Mouse (Mus musculus): ENCODE results near the gene 1700028K03Rik. TPM values are rescaled to one million over a fixed set of nuclear protein-coding genes. Genes with fewer than 3 reads are reported as not detected.

Gene 1700028K03Rik
- total and polyA plus RNA-seq, 3 experiments = 0.16 TPM; not detected in 2

DNA sequence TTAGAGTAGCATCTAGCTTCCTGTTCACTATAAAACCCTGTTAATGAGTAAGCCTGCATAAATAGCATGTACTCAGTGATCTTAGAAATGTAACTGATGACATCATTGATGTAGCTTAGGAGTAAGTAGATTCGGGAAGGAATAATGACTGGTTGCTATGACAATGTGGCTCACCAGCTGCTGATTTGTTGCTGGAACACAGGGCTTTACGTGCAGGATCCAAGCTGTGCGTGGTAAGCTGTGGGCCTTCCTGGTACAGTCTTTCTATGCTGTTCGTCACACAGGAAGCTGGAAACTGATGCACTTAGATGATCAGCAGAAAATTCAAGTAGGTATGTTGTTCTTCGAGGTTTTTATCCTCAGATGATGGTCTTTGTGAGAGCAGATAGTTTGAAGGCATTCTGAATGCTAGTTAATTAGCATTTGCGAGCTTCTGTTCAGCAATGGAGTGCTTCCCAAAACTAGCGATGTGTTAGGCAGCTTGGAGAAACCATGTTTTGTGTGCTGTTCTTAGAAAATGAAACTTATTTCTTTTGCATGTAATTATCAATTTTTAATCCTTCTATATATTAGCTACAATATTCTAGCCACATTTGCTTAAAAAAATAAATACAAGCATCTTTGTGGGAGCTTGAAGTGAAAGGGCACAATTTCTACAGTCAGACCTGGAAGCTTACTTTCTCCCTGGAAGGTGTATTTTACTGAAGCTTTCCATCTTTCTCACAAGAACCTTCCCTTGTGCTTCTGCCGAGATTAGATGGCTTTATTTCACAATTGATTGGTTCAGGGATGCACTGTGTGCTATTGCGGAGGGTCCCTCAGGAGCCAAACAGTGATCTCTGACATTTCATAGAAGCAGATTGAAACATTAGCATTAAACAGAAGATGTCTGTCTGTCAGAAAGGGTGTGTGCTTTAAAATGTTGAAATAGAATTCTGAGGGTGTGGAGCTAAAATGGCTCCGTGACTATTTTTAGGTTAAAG, 36.7 kb upstream of the 1700028K03Rik start:
- H3K4me1 ChIP-seq (ENCODE audit: insufficient read depth, low read depth, low read length) = peaks cover 3% of the 10 kb centered on the region; the same call in 1 of the 2 replicates
- no peaks in the 10 kb centered on the region for H3K27me3 ChIP-seq (ENCODE audit: insufficient read depth, low read length)
- no peak overlapping the region for H3K4me3 ChIP-seq (ENCODE audit: low read depth, low read length)
- H3K36me3 ChIP-seq (replicated peaks) = peaks cover 10% of the 10 kb centered on the region
- TF ChIP-seq GATA1 (IDR thresholded peaks at IDR 0.05; ENCODE audit: borderline replicate concordance, low read length) = no peak
- TF ChIP-seq POLR2AphosphoS5 (IDR thresholded peaks at IDR 0.05; ENCODE audit: insufficient replicate concordance, low read depth, low read length) = no peak
- no peak for TF ChIP-seq TAL1 (conservative IDR thresholded peaks at IDR 0.05; ENCODE audit: low read depth, low read length)
- no peak for TF ChIP-seq CTCF (IDR thresholded peaks at IDR 0.05; ENCODE audit: low read depth, low read length)
- no peak for TF ChIP-seq GATA2 (IDR thresholded peaks at IDR 0.05; ENCODE audit: borderline replicate concordance, low read depth, low read length)
- ATAC-seq (ENCODE audit: extremely low read depth, insufficient number of reproducible peaks, low FRiP score, poor library complexity, severe bottlenecking) = no peak
- no peak for DNase-seq (ENCODE audit: low spot score)
- peaks cover 2% of the 10 kb centered on the region; the same call in 1 of the 2 replicates for H3K9me3 ChIP-seq (replicated peaks)

DNA sequence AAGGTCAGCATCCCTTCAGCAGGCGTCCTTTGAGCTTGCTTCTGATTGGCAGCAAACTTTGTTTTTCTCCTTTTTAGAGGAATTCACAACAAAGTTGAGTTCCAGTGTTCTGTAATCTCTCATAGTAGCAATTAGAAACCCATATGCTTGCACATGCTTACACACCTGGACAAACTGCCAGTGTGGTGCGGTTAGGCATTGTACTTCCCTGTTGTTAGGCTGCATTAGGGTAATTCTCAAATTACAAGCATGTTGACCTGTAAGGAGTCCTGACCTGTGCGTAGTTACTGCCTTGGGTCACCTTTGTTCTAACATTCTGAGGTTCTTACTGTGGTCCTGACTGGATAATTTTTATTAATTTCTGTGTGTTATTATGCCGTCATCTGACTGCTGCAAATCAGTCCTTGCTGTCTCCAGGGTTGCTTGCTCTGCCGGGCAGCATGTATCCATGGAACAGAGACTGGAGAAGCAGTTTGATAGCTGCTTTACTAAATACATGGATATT, 35.7 kb upstream of the 1700028K03Rik start:
- Histone ChIP-seq H3K27me3 (ENCODE audit: insufficient read depth, low read length) (no peaks in the 10 kb centered on the region), H3K9me3 (replicated peaks) (peaks cover 2% of the 10 kb centered on the region; the same call in 1 of the 2 replicates), H3K4me1 (ENCODE audit: insufficient read depth, low read depth, low read length) (no peaks in the 10 kb centered on the region), H3K4me3 (ENCODE audit: low read depth, low read length) (no peak overlapping the region), H3K36me3 (replicated peaks) (peaks cover 12% of the 10 kb centered on the region)
- TF ChIP-seq TAL1 (conservative IDR thresholded peaks at IDR 0.05; ENCODE audit: low read depth, low read length) (no peak), CTCF (IDR thresholded peaks at IDR 0.05; ENCODE audit: low read depth, low read length) (no peak), GATA2 (IDR thresholded peaks at IDR 0.05; ENCODE audit: borderline replicate concordance, low read depth, low read length) (no peak), POLR2AphosphoS5 (IDR thresholded peaks at IDR 0.05; ENCODE audit: insufficient replicate concordance, low read depth, low read length) (no peak), GATA1 (IDR thresholded peaks at IDR 0.05; ENCODE audit: borderline replicate concordance, low read length) (no peak)
- no peak for DNase-seq (ENCODE audit: low spot score)
- no peak for ATAC-seq (ENCODE audit: extremely low read depth, insufficient number of reproducible peaks, low FRiP score, poor library complexity, severe bottlenecking)

DNA sequence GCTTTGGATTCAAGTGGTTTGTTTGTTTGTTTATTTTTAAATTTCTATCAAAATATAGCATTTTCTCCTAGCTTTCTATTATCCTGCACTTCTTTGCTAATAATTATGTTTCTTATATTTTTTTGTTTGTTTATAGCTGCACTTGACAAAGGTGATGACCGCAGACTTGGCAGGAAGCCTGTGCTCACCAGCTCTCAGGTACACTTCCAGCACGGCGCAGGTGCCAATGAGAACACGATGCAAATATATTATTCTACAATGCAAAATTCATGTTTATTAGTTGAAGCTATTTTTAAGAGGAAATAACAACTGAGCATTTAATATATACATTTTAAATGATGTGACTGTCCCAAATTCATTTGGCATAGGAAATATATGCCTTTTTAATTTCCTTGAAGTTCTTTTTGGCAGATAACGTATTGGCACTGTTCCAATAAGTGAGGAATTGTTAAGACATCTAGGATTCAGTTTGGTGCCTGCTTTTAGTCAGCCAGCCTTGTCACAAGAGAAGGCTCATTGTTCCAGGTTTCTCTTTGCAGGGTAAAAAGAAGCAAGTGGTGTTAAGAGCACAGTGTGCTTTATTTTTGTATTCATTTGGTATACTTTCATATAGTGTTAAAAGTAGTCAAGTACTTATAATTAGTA, 34.5 kb upstream of the 1700028K03Rik start:
- ATAC-seq (ENCODE audit: extremely low read depth, insufficient number of reproducible peaks, low FRiP score, poor library complexity, severe bottlenecking) = no peak
- Histone ChIP-seq H3K4me1 (ENCODE audit: insufficient read depth, low read depth, low read length) (no peaks in the 10 kb centered on the region), H3K9me3 (replicated peaks) (no peaks in the 10 kb centered on the region), H3K27me3 (ENCODE audit: insufficient read depth, low read length) (no peaks in the 10 kb centered on the region), H3K4me3 (ENCODE audit: low read depth, low read length) (no peak overlapping the region), H3K36me3 (replicated peaks) (peaks cover 14% of the 10 kb centered on the region)
- no peak for DNase-seq (ENCODE audit: low spot score)
- TF ChIP-seq TAL1 (conservative IDR thresholded peaks at IDR 0.05; ENCODE audit: low read depth, low read length) (no peak), POLR2AphosphoS5 (IDR thresholded peaks at IDR 0.05; ENCODE audit: insufficient replicate concordance, low read depth, low read length) (no peak), GATA2 (IDR thresholded peaks at IDR 0.05; ENCODE audit: borderline replicate concordance, low read depth, low read length) (no peak), GATA1 (IDR thresholded peaks at IDR 0.05; ENCODE audit: borderline replicate concordance, low read length) (no peak), CTCF (IDR thresholded peaks at IDR 0.05; ENCODE audit: low read depth, low read length) (no peak)

- no peak overlapping the region for H3K4me3 ChIP-seq (ENCODE audit: low read depth, low read length)
- H3K27me3 ChIP-seq (ENCODE audit: insufficient read depth, low read length) = no peaks in the 10 kb centered on the region
- no peak for ATAC-seq (ENCODE audit: extremely low read depth, insufficient number of reproducible peaks, low FRiP score, poor library complexity, severe bottlenecking)
- TF ChIP-seq POLR2AphosphoS5 (IDR thresholded peaks at IDR 0.05; ENCODE audit: insufficient replicate concordance, low read depth, low read length) (no peak), GATA1 (IDR thresholded peaks at IDR 0.05; ENCODE audit: borderline replicate concordance, low read length) (no peak), CTCF (IDR thresholded peaks at IDR 0.05; ENCODE audit: low read depth, low read length) (no peak), TAL1 (conservative IDR thresholded peaks at IDR 0.05; ENCODE audit: low read depth, low read length) (no peak), GATA2 (IDR thresholded peaks at IDR 0.05; ENCODE audit: borderline replicate concordance, low read depth, low read length) (no peak)
- no peak for DNase-seq (ENCODE audit: low spot score)
- peaks cover 17% of the 10 kb centered on the region for H3K36me3 ChIP-seq (replicated peaks)
- no peaks in the 10 kb centered on the region for H3K9me3 ChIP-seq (replicated peaks)
- no peaks in the 10 kb centered on the region for H3K4me1 ChIP-seq (ENCODE audit: insufficient read depth, low read depth, low read length)
Observed at GRCm38 (mm10) chr5:107500741-107501140, 33.8 kb upstream of the 1700028K03Rik start.

- H3K4me1 ChIP-seq (ENCODE audit: insufficient read depth, low read depth, low read length) = no peaks in the 10 kb centered on the region
- H3K9me3 ChIP-seq (replicated peaks) = no peaks in the 10 kb centered on the region
- no peak for TF ChIP-seq TAL1 (conservative IDR thresholded peaks at IDR 0.05; ENCODE audit: low read depth, low read length)
- no peak for TF ChIP-seq CTCF (IDR thresholded peaks at IDR 0.05; ENCODE audit: low read depth, low read length)
- no peak for TF ChIP-seq POLR2AphosphoS5 (IDR thresholded peaks at IDR 0.05; ENCODE audit: insufficient replicate concordance, low read depth, low read length)
- TF ChIP-seq GATA1 (IDR thresholded peaks at IDR 0.05; ENCODE audit: borderline replicate concordance, low read length) = no peak
- no peak for TF ChIP-seq GATA2 (IDR thresholded peaks at IDR 0.05; ENCODE audit: borderline replicate concordance, low read depth, low read length)
- ATAC-seq (ENCODE audit: extremely low read depth, insufficient number of reproducible peaks, low FRiP score, poor library complexity, severe bottlenecking) (no peak), DNase-seq (ENCODE audit: low spot score) (no peak)
- no peak within 1 kb of the TSS for H3K4me3 ChIP-seq (ENCODE audit: low read depth, low read length)
- no peaks in the 10 kb centered on the region for H3K27me3 ChIP-seq (ENCODE audit: insufficient read depth, low read length)
- peaks cover 18% of the 10 kb centered on the region for H3K36me3 ChIP-seq (replicated peaks)
Observed at GRCm38 (mm10) chr5:107507321-107507720, 27.2 kb upstream of the 1700028K03Rik start, which contains the start of gene Gm42669. Gm42669 (plus strand) TSS chr5:107507621.

All from G1E (cell line).